Comparison of ENCODE assay signal across 9 mouse cellular contexts in genomic region chr11:20232016-20232755, GRCm38 (mm10). TPM values are rescaled to one million over a fixed set of nuclear protein-coding genes. Genes with fewer than 3 reads are reported as not detected.
A peak's percentile ranks its signal among the peaks of the same experiment; 100 is the strongest.
DNase-seq lines count a peak whose midpoint lies in the region; ATAC-seq lines count a peak whose summit lies in the region.
"Had no signal": no experiment of that assay in that cellular context is flagged by ENCODE, and none has a peak within 500 bp of the region (broad histone marks: within the 10 kb centered on the region; RNA-seq: fewer than 3 reads in every experiment).

No protein-coding gene starts in this region.

- H3K9me3 ChIP-seq in forebrain, embryonic 13.5 days (replicated peaks) = no peaks in the 10 kb centered on the region
- no peaks in the 10 kb centered on the region for H3K9me3 ChIP-seq in forebrain, embryonic 10.5 days
- no peaks in the 10 kb centered on the region for H3K9me3 ChIP-seq in limb, embryonic 12.5 days
- no peaks in the 10 kb centered on the region for H3K9me3 ChIP-seq in limb, embryonic 10.5 days (replicated peaks)
- no peaks in the 10 kb centered on the region for H3K9me3 ChIP-seq in forebrain, embryonic 15.5 days

- 85% methylated on average over 4 of the region's 5 CpGs for WGBS in forebrain, embryonic 13.5 days
- WGBS in forebrain, embryonic 10.5 days = 77% methylated on average over 5 of the region's 5 CpGs
- 66% methylated on average over 4 of the region's 5 CpGs for WGBS in limb, embryonic 12.5 days
- WGBS in limb, embryonic 10.5 days = 74% methylated on average over 5 of the region's 5 CpGs
- WGBS in forebrain, embryonic 15.5 days = 83% methylated on average over 5 of the region's 5 CpGs

- H3K27ac ChIP-seq in forebrain, embryonic 13.5 days = peak overlapping the region; percentile 35; the same call in 1 of the 2 replicates
- H3K27ac ChIP-seq in forebrain, embryonic 10.5 days = no peak overlapping the region
- H3K27ac ChIP-seq in limb, embryonic 12.5 days = peak overlapping the region; percentile 29
- H3K27ac ChIP-seq in limb, embryonic 10.5 days = no peak overlapping the region
- H3K27ac ChIP-seq in forebrain, embryonic 15.5 days (replicated peaks) = 0 out of 2 replicates have a peak overlapping the region, but pooled peaks have one; percentile 32

- H3K36me3 ChIP-seq in forebrain, embryonic 13.5 days (ENCODE audit: poor library complexity, severe bottlenecking) = peaks cover 96% of the 10 kb centered on the region
- H3K36me3 ChIP-seq in forebrain, embryonic 10.5 days (replicated peaks) = peaks cover 99% of the 10 kb centered on the region
- peaks cover 98% of the 10 kb centered on the region for H3K36me3 ChIP-seq in limb, embryonic 12.5 days
- peaks cover 100% of the 10 kb centered on the region for H3K36me3 ChIP-seq in limb, embryonic 10.5 days
- H3K36me3 ChIP-seq in forebrain, embryonic 15.5 days = peaks cover 70% of the 10 kb centered on the region

- no peak overlapping the region for H3K9ac ChIP-seq in forebrain, embryonic 13.5 days
- no peak overlapping the region for H3K9ac ChIP-seq in limb, embryonic 12.5 days (replicated peaks)
- no peak overlapping the region for H3K9ac ChIP-seq in forebrain, embryonic 15.5 days (replicated peaks)

- no peak overlapping the region for H3K4me3 ChIP-seq in forebrain, embryonic 13.5 days
- no peak overlapping the region for H3K4me3 ChIP-seq in forebrain, embryonic 10.5 days
- no peak overlapping the region for H3K4me3 ChIP-seq in limb, embryonic 12.5 days (replicated peaks)
- no peak overlapping the region for H3K4me3 ChIP-seq in limb, embryonic 10.5 days
- H3K4me3 ChIP-seq in forebrain, embryonic 15.5 days = no peak overlapping the region

- H3K4me2 ChIP-seq in forebrain, embryonic 13.5 days = no peak overlapping the region
- H3K4me2 ChIP-seq in limb, embryonic 12.5 days = no peak overlapping the region
- no peak overlapping the region for H3K4me2 ChIP-seq in forebrain, embryonic 15.5 days (replicated peaks)

- H3K4me1 ChIP-seq in forebrain, embryonic 13.5 days = peaks cover 8% of the 10 kb centered on the region; the same call in 1 of the 2 replicates
- H3K4me1 ChIP-seq in forebrain, embryonic 10.5 days = peaks cover 12% of the 10 kb centered on the region
- H3K4me1 ChIP-seq in limb, embryonic 12.5 days (replicated peaks) = no peaks in the 10 kb centered on the region
- H3K4me1 ChIP-seq in limb, embryonic 10.5 days = no peaks in the 10 kb centered on the region
- H3K4me1 ChIP-seq in forebrain, embryonic 15.5 days = no peaks in the 10 kb centered on the region

- peak; percentile 7; the same call in 1 of the 2 replicates for ATAC-seq in forebrain, embryonic 13.5 days
- ATAC-seq in limb, embryonic 12.5 days (ENCODE audit: insufficient number of reproducible peaks, insufficient read depth, low FRiP score, low TSS enrichment, low read depth) = 0 out of 2 replicates have a peak, but pooled peaks have one; percentile 62
- no peak for ATAC-seq in forebrain, embryonic 15.5 days (replicated peaks)
- peak; percentile 26 for ATAC-seq in megakaryocyte progenitor cell, adult 5-6 weeks (replicated peaks; ENCODE audit: poor library complexity)

- DNase-seq in forebrain, embryonic 10.5 days (ENCODE audit: extremely low spot score, low spot score) = no peak
- DNase-seq in limb, embryonic 10.5 days (ENCODE audit: low spot score) = no peak
- DNase-seq in adrenal gland, adult (ENCODE audit: inconsistent age in 2 of 2, low spot score in 1 of 2) = no peak
- no peak for DNase-seq in cerebellum, adult 18-20 months
- DNase-seq: adrenal gland, adult 8-10 months had no signal

- H3K27me3 ChIP-seq in forebrain, embryonic 13.5 days = no peaks in the 10 kb centered on the region
- H3K27me3 ChIP-seq in forebrain, embryonic 10.5 days (ENCODE audit: poor library complexity, severe bottlenecking) = no peaks in the 10 kb centered on the region
- H3K27me3 ChIP-seq in limb, embryonic 12.5 days = no peaks in the 10 kb centered on the region
- H3K27me3 ChIP-seq in limb, embryonic 10.5 days (ENCODE audit: low read depth, poor library complexity, severe bottlenecking) = no peaks in the 10 kb centered on the region
- H3K27me3 ChIP-seq in forebrain, embryonic 15.5 days = no peaks in the 10 kb centered on the region

RNA-seq across cellular contexts. Expression of gene Cep68, which starts 17.0 kb away (rescaled TPM):
- polyA plus RNA-seq in forebrain, embryonic 13.5 days (2015; fragmentation: Nextera tagmentation; extraction: Ambion mirVana) = 25.0 and 30.9 TPM in 2 replicates
- 43.2 and 45.3 TPM in 2 replicates for polyA plus RNA-seq in forebrain, embryonic 10.5 days (2016; fragmentation: Nextera tagmentation; extraction: Ambion mirVana)
- 42.6 and 44.8 TPM in 2 replicates for polyA plus RNA-seq in limb, embryonic 12.5 days (2016; fragmentation: Nextera tagmentation; extraction: Ambion mirVana)
- polyA plus RNA-seq in limb, embryonic 10.5 days (2016; fragmentation: Nextera tagmentation; extraction: Ambion mirVana) = 43.7 and 50.8 TPM in 2 replicates
- polyA plus RNA-seq in forebrain, embryonic 15.5 days (2015; fragmentation: Nextera tagmentation; extraction: Ambion mirVana) = 26.3 and 28.8 TPM in 2 replicates
- 22.6 and 27.7 TPM in 2 replicates for total RNA-seq in megakaryocyte progenitor cell, adult 5-6 weeks (2015)
- 28.3 and 28.6 TPM in 2 replicates for total RNA-seq in megakaryocyte progenitor cell, adult 5-6 weeks (2017)

RNA-seq across cellular contexts. Expression of gene Rab1a, which starts 31.0 kb away (rescaled TPM):
- 275 and 300 TPM in 2 replicates for polyA plus RNA-seq in forebrain, embryonic 13.5 days (2015; fragmentation: Nextera tagmentation; extraction: Ambion mirVana)
- polyA plus RNA-seq in forebrain, embryonic 10.5 days (2016; fragmentation: Nextera tagmentation; extraction: Ambion mirVana) = 200 and 210 TPM in 2 replicates
- 229 and 230 TPM in 2 replicates for polyA plus RNA-seq in limb, embryonic 12.5 days (2016; fragmentation: Nextera tagmentation; extraction: Ambion mirVana)
- 184 and 206 TPM in 2 replicates for polyA plus RNA-seq in limb, embryonic 10.5 days (2016; fragmentation: Nextera tagmentation; extraction: Ambion mirVana)
- 308 and 314 TPM in 2 replicates for polyA plus RNA-seq in forebrain, embryonic 15.5 days (2015; fragmentation: Nextera tagmentation; extraction: Ambion mirVana)
- total RNA-seq in megakaryocyte progenitor cell, adult 5-6 weeks (2015) = 143 and 167 TPM in 2 replicates
- 86.8 and 87.9 TPM in 2 replicates for total RNA-seq in megakaryocyte progenitor cell, adult 5-6 weeks (2017)

Comparison
In these comparisons a context has a peak if more than half of its experiments do, and no peak if none do; other contexts are left out.
1. H3K27ac ChIP-seq: peak in forebrain, embryonic 13.5 days (single experiment), limb, embryonic 12.5 days (single experiment) and forebrain, embryonic 15.5 days (single experiment); none in forebrain, embryonic 10.5 days (single experiment) and limb, embryonic 10.5 days (single experiment).